Mouse (Mus musculus) heart, postnatal 0 days (tissue): ENCODE results near the gene Dclk1. TPM values are rescaled to one million over a fixed set of nuclear protein-coding genes. Genes with fewer than 3 reads are reported as not detected.
A peak's percentile ranks its signal among the peaks of the same experiment; 100 is the strongest.

Experiments used
- ATAC-seq: fragments of 200-750 bp; cut with Nextera tagmentation; 2 replicates; pipeline ENCODE4 v1.8.0; 2017; ENCODE audit warnings: low read depth, moderate number of reproducible peaks, moderate library complexity; ENCODE audit not compliant: insufficient read depth
- DNase-seq: peaks from one replicate; pipeline ENCODE4 v3.0.0-alpha.2; 2016; ENCODE audit warnings: low spot score
- H3K27ac ChIP-seq: fragments of 300-500 bp; sonication (generic); 2 replicates; pipeline ENCODE4 v1.5.1; 2014; ENCODE audit warnings: low read depth, mild to moderate bottlenecking
- H3K27me3 ChIP-seq: fragments of 300-500 bp; sonication (generic); 2 replicates; pipeline ENCODE4 v1.6.1; 2014; ENCODE audit warnings: low read length, mixed read lengths; ENCODE audit not compliant: control insufficient read depth, insufficient read depth
- H3K36me3 ChIP-seq: fragments of 300-500 bp; sonication (generic); replicated peaks from 2 replicates; pipeline ENCODE4 v1.6.1; 2014; ENCODE audit warnings: low read length, mixed read lengths; ENCODE audit not compliant: control insufficient read depth, insufficient read depth
- H3K4me1 ChIP-seq: fragments of 300-500 bp; sonication (generic); 2 replicates; pipeline ENCODE4 v1.6.1; 2014; ENCODE audit warnings: antibody characterized with exemption; ENCODE audit not compliant: control insufficient read depth, insufficient read depth
- H3K4me2 ChIP-seq: fragments of 300-500 bp; sonication (generic); 2 replicates; pipeline ENCODE4 v1.6.1; 2014; ENCODE audit warnings: low read depth, mild to moderate bottlenecking, low read length, moderate library complexity
- H3K4me3 ChIP-seq: fragments of 300-500 bp; sonication (generic); 2 replicates; pipeline ENCODE4 v1.5.1; 2014; ENCODE audit warnings: low read depth, low read length
- H3K9ac ChIP-seq: fragments of 300-500 bp; sonication (generic); replicated peaks from 2 replicates; pipeline ENCODE4 v1.6.1; 2014; ENCODE audit warnings: low read depth, low read length, mixed read lengths
- H3K9me3 ChIP-seq: fragments of 300-500 bp; sonication (generic); replicated peaks from 2 replicates; pipeline ENCODE4 v1.6.1; 2016; ENCODE audit warnings: low read length; ENCODE audit not compliant: control insufficient read depth
- CTCF ChIP-seq: IDR thresholded peaks from 2 replicates; pipeline ENCODE4 v1.5.1; 2016; ENCODE audit warnings: antibody characterized with exemption, control low read depth, low read depth
- EP300 ChIP-seq: IDR thresholded peaks from 2 replicates; pipeline ENCODE4 v1.6.1; 2016; ENCODE audit warnings: antibody characterized with exemption, low read depth
- WGBS: fragments of 180-500 bp; shearing (Covaris S2); extraction: QIAGEN DNeasy Blood & Tissue Kit; methylation state at CpG from one replicate; pipeline ENCODE4 v1.1.7; 2014; 5-methylcytosine and 5-hydroxymethylcytosine counted together
- polyA plus RNA-seq: library from polyadenylated mRNA; unstranded; fragments of >200 nt; fragmentation: Nextera tagmentation; extraction: Ambion mirVana; gene quantifications from 2 replicates; pipeline ENCODE4 v1.2.1, GENCODE M21; 2015
- total RNA-seq: library from RNA; depleted of rRNA; stranded (reverse); fragments of >200 nt; gene quantifications from 2 replicates; pipeline ENCODE4 v1.2.3, GENCODE M21; 2014; ENCODE audit warnings: low replicate concordance

Gene Dclk1
- total and polyA plus RNA-seq, 2 experiments from 2014 or later = 4.9 to 18.7 TPM

DNA sequence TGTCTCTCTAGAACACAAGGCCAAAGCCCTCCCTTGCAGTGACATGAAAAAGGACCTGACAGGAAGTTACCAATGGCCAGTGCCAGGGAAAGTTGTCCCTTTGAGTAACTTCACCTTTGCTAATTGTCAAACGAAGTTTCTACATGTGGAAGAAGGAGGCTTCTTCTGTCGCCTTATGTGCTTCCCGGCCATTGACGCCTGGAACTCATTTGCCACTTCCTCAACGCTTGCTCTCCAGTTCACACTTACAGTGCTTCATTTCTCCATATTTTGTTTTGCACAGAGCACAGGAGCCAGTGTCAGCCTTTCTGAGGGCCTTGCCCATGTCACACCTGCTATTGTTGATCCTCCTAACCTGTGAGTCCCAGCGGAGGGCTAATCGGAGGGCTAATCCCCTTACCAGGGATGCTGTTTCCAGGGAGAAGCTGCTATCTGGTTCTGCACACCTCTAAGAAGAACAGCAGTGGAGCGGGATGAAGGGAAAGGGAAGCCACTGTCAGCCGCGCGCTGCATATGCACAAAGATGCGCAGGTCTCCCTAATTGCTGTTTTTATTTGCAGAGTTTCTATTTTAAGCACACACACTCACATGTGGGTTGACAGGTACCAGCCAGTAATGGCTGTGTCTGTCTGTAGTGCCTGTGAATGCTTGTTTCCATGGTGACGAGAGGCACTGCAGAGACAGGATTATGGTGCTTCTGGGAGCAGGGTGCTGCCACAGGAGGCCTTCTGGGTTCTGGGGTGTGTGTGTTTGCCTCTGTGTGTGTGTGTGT is 109.3 kb downstream of the Dclk1 start:
- Histone ChIP-seq H3K9me3 (no peaks in the 10 kb centered on the region), H3K4me2 (no peak overlapping the region), H3K9ac (no peak overlapping the region), H3K36me3 (no peaks in the 10 kb centered on the region), H3K4me3 (no peak overlapping the region), H3K27me3 (no peaks in the 10 kb centered on the region), H3K27ac (no peak overlapping the region), H3K4me1 (no peaks in the 10 kb centered on the region)
- WGBS = 51% methylated on average over 13 of the region's 13 CpGs
- ATAC-seq (no peak), DNase-seq (no peak)
- TF ChIP-seq CTCF = no peak
- no peak for TF ChIP-seq EP300

DNA sequence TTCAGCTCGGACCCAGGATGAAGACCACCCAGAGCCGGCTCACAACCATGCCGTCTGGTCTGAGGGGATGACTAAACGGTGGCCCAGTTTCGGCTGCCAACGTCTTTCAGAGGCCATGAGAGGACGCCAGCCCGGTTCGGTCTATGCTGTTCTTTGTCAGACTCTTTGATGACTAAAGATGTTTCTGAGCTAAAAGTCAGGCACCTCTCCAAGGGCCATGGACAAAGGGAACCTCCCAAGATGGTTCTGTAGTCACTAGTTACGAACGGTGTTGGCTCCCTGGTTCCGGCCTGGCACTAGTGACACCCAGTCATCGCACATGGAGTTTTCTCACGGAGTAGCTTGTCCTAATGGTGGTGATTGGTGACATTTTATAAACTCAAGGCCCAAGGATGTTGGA is 110.4 kb downstream of the Dclk1 start:
- H3K4me1 ChIP-seq = no peaks in the 10 kb centered on the region
- DNase-seq = no peak
- H3K27me3 ChIP-seq = no peaks in the 10 kb centered on the region
- H3K36me3 ChIP-seq = no peaks in the 10 kb centered on the region
- TF ChIP-seq CTCF = no peak
- no peak for TF ChIP-seq EP300
- H3K9me3 ChIP-seq = no peaks in the 10 kb centered on the region
- WGBS = 82% methylated on average over 14 of the region's 14 CpGs
- no peak overlapping the region for H3K4me2 ChIP-seq
- no peak for ATAC-seq
- no peak overlapping the region for H3K9ac ChIP-seq
- H3K4me3 ChIP-seq = no peak overlapping the region
- no peak overlapping the region for H3K27ac ChIP-seq

DNA sequence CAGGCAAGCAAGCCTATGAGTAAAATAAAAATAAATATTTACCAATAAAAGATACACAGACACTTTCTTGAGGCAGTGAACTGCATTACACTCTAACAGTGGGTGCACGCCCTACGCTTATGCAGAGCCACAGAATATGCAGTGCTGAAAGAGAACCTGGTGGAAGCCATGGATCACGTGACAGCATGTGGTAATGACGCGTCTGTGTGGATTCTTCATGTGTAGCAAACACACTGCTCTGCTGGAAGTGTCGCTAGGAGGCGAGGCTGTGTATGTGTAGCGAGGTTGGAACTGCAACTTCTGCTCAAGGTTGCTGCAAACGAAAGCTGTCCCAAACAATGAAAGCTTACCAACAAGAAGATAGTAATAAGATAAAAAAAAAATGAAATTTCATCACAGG is 111.0 kb downstream of the Dclk1 start:
- WGBS = 81% methylated on average over 9 of the region's 9 CpGs
- TF ChIP-seq CTCF (no peak), EP300 (no peak)
- no peak overlapping the region for H3K9ac ChIP-seq
- no peak overlapping the region for H3K4me3 ChIP-seq
- ATAC-seq (no peak), DNase-seq (no peak)
- no peaks in the 10 kb centered on the region for H3K27me3 ChIP-seq
- no peak overlapping the region for H3K4me2 ChIP-seq
- H3K9me3 ChIP-seq = no peaks in the 10 kb centered on the region
- H3K4me1 ChIP-seq = no peaks in the 10 kb centered on the region
- H3K27ac ChIP-seq = no peak overlapping the region
- H3K36me3 ChIP-seq = no peaks in the 10 kb centered on the region

DNA sequence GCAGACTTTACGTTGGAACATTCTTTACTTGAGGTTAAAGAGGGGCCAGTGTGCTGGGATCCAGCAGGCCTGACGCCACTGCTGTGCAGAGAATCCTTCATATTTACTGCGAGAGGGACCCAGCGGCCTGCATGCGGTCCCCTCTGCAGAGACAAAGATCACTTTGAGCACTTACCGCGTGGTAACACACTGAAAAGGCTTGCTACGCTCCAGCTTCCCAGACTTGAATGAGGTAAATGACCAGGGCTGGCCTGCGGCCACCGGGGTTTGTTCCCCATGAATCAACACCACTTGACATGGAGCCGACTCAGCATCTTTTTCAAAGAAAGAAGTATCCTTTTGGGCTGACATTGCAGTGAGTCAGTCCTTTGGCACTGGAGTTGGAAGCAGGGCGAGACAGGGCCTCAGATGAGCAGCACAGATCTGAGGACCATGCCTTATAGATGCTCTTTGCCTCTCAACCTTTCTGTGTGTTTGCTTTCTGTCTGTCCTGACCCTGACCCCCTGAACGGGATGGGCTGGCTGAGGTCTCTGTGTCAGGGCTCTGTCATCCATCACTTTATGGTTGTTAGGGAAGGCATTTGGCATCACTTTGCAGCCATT is 111.8 kb downstream of the Dclk1 start:
- Histone ChIP-seq H3K9ac (no peak overlapping the region), H3K9me3 (no peaks in the 10 kb centered on the region), H3K36me3 (no peaks in the 10 kb centered on the region), H3K4me1 (no peaks in the 10 kb centered on the region), H3K4me2 (no peak overlapping the region), H3K27ac (no peak overlapping the region), H3K27me3 (no peaks in the 10 kb centered on the region), H3K4me3 (no peak overlapping the region)
- WGBS = 76% methylated on average over 13 of the region's 13 CpGs
- no peak for ATAC-seq
- TF ChIP-seq EP300 = no peak
- TF ChIP-seq CTCF = no peak
- DNase-seq = no peak

DNA sequence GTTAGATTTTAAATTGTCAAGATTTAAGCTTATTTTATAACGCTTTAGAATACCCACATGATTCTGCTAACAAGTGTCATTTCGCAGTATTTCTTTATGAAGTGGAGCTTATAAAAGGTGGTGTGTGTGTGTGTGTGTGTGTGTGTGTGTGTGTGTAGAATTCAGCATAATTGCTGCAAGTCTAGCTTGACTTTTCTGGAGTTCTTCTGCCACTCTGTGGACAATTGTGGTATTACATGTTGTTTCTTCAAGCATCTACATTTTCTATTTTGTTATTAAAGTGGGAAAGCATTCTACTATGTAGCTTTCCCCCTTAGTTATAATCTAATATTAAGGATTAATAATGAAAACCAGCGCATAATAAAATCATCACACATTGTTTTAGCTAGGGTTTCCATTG is 112.6 kb downstream of the Dclk1 start:
- Histone ChIP-seq H3K27ac (no peak overlapping the region), H3K36me3 (no peaks in the 10 kb centered on the region), H3K4me2 (no peak overlapping the region), H3K4me3 (no peak overlapping the region), H3K4me1 (no peaks in the 10 kb centered on the region), H3K9me3 (no peaks in the 10 kb centered on the region), H3K9ac (no peak overlapping the region), H3K27me3 (no peaks in the 10 kb centered on the region)
- DNase-seq (peak; percentile 29), ATAC-seq (no peak)
- TF ChIP-seq CTCF (peak; percentile 76), EP300 (no peak)
- 17% methylated on average over 3 of the region's 3 CpGs for WGBS
